Mouse (Mus musculus): ENCODE results near the gene Vps37b.

Vps37b gene

DNA sequence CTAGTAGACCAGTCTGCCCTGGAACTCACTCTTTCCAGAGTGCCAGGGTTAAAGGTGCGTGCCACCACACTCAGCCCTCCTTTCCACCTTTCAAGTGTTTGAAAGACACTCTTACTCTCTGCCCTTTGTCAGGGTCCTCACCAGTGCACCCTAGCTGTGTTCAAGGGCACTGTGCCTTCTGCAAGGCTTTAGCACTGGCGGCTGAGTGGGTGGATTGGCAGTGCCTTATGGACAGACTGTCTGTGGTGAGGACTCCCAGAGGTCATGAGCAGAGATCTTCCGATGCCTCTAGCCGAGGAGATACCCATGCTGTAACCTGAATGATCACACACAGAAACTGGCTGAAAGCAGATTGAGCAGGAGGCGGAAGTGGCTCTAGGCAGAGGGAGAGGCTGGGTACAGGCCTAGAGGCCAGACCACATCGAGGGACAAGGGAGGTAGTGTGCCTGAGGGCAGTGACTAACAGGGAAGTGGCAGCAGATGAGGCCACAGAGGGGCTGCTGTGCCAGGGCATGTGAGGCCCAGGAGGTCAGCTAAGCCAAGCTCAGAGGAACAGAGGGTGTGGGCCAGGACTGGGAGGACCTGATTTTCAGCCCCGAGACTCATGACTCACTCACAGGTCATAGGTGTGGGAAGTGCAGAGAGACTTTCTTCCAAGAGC lies 14.8 kb upstream of the Vps37b start:
- DNase-seq (ENCODE audit: extremely low spot score, low spot score) = no peak

DNA sequence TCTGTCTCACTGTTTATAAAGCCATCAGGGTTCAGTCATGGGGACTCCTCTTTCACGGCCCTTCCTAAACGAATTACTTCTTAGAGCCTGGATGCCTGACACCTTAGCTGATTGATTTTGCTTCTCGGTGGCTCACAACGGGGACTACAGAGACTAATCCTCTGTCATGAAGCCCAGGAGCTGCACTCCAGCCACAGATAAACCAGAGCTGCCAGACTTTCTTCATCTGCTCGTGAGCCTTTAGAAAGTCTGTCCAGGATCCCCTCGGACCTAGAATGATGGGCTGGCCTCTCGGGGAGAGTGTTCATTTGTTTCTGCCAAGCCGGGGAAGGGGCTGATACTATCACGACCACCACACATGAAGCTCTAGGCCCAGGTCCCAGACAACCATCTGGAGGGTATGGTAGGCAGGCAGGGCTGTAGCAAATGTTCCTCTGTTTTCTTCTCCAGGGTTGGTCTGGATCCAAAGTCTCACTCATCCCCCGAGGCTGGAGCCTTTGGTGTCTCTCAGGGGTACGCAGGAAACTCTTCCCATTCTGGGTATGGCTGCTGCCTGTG lies 13.5 kb upstream of the Vps37b start:
- no peak for DNase-seq (ENCODE audit: extremely low spot score, low spot score)

DNA sequence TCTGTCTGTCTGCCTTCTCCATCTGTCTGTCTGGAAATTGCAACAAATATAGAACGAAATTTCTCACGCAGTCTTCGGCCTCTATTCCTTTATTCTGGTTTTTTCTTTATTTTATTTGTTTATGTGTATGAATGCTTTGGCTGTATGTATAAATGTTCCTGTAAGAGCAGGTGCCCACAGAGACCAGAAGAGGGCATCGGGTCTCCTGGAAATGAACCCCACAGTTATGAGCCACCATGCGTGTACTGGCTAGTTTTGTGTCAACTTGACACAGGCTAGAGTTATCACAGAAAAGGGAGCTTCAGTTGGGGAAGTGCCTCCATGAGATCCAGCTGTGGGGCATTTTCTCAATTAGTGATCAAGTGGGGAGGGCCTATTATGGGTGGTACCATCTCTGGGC lies 11.9 kb upstream of the Vps37b start:
- no peak for DNase-seq (ENCODE audit: extremely low spot score, low spot score)

DNA sequence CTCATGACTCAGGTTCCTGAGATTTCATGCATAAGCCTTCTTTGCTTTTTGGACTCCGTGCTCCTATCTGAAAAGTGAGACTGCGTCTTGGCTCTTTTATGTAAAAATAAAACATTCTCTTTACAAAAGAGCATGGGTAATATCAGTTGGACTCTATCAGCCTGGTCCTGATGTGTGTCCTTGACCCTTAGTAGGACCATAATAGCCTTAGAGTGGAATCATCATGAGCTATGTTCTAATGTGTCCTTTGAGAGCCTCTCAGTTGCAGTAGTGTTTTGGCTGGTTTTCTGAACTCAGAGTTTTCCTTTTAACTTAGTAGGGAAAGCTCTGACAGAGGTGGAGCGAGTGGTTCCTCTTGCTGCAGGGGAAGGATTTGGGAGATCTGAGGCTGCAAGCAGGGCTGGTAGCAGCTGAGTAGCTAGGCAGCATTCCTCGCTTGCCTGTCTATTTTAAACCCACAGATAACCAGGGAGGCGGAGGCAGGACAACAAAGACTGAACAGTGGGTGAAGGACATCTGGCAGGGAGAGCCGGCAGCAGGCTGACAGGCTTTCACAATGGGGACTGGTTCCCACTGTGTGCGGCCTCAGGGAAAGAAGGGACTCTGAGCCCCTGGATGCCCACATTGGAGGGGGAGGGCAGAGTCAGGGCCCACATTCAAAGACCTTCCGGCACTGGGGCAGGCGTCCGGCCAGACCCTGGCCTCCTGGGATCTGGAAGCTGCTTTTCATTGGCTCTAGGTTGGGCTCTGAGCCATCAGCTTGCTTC lies 11.3 kb upstream of the Vps37b start:
- DNase-seq (ENCODE audit: extremely low spot score, low spot score) = peak; percentile 62

DNA sequence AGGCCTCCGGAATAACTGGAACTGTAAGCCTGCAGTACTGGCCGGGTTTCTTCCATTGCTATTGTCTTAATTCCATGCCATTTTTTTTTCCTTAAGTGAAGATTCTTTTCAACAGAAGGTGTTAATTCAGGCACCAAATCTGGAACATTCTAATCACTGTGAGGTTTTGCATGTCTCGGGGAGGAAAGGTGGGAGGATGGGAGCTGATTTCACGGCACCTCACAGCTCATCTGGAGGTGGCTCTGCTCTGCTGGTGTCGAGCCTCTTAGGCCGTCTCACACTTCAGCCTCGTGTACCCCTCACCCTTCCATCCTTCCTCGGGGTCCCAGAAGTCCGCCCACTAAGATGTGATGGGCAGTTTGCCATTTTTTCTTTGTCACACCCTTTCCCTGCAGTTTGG lies 9.0 kb upstream of the Vps37b start:
- DNase-seq (ENCODE audit: extremely low spot score, low spot score) = no peak

DNA sequence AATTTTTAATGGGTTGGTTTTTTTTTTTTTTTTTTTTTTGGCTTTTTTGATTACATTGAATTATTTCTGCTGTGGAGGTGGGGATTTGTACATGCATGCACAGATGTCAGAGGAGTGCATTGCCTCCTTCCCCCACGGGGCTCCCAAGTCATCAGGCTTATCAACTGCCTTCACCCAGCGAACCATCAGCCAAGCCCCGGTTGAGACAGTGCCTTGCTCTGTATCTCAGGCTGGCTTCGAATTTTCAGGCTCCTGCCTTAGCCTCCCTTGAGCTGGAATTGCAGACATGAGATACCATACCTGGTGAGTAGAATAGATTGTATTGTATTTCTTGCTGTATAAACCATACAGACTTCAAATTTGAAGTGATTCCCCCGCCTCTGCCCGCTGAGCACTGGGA lies 7.5 kb upstream of the Vps37b start:
- DNase-seq (ENCODE audit: extremely low spot score, low spot score) = no peak

DNA sequence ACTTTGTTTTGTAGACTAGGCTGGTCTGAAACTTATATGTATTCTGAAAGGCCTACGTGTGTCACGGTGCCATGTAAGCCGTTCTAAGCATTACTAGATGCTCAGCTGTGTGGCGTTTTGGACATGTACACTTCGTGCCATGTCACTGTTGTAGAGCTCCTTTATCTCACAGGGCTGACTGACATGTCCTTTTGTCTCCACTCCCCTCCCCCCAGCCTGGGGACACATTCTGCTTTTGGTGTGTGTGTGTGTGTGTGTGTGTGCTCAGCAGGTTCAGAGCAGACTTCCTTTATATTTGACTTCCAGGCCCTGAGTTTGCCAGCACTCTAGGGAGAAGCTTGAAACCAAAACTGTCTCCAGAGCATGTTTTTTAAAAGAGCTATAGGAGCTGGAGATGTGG lies 4.8 kb upstream of the Vps37b start:
- no peak for DNase-seq (ENCODE audit: extremely low spot score, low spot score)

DNA sequence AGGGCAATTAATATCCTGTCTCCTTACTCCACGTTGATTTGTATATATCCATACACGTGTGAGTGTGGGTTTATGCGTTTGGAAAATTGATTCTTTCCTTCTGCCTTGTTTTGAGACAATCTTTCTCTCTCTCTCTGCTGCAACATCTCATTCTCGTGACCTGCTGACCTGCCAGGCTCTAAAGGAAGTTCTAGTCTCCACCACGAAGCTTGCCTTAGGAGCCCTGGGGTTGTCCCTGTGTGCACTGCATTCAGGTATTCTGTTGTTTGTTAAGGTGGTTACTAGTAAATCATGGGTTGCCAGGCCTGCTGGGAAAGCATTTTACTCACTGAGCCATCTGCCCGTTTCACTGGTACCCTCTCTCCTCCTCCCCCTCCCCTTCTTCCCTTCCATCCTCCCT lies 4.3 kb upstream of the Vps37b start:
- no peak for DNase-seq (ENCODE audit: extremely low spot score, low spot score)

DNA sequence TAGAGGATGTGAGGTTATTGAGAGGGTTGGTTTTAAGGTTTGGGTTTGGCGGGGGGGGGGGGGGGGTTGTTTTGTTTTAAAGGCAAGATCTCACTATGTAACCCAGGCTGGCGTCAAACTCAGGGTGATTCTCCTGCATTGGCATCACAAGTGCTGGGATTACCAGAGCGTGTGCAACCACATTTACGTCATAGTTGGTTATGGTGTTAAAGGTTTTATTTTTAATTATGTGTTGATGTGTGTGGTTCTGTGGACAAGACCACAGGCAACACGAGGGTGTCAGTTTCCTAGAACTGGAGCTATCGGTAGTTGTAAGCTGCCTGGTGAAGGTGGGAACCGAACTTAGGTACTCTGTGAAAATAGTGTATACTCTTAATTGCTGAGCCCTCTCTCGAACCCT lies 3.7 kb upstream of the Vps37b start:
- DNase-seq (ENCODE audit: extremely low spot score, low spot score) = no peak

DNA sequence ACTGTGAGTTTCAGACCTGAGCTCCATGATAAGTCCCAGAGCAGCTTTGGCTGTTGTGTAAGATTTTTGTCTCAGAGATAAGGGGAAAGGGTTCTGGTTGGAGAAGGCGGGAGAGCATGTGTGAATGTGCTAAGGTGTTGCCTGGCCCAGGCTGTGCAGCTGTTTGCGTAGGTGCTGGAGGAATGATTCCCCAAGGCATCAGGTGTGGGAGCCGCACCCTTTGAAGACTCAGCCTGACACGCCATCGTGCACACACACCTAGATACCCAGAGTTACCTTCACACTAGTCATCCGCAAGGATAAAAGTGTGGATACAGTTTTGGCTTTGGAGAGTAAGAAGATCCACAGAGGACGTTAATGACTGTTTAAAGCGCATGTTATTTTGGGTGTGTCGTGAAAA lies 3.3 kb upstream of the Vps37b start:
- DNase-seq (ENCODE audit: extremely low spot score, low spot score) = no peak

DNA sequence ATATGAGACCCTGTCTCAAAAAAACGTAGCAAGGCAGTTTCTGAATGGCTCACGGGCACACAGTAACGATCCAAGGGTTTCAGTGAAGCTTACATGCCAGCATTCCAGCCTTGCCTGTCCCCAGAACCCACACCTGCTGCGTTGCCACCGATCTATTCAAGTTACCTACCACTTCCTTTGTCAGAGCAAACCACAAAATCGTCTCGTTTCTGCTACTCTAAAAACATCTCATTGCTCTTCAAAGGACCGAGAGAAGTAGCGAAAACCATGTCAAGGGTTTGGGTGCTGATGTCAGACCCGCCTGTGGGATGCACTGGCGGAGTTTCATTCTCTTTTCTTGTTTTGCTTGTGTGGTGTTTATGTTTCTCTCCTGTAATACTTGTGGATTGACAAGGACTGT lies 2.4 kb upstream of the Vps37b start:
- DNase-seq (ENCODE audit: extremely low spot score, low spot score) = no peak

DNA sequence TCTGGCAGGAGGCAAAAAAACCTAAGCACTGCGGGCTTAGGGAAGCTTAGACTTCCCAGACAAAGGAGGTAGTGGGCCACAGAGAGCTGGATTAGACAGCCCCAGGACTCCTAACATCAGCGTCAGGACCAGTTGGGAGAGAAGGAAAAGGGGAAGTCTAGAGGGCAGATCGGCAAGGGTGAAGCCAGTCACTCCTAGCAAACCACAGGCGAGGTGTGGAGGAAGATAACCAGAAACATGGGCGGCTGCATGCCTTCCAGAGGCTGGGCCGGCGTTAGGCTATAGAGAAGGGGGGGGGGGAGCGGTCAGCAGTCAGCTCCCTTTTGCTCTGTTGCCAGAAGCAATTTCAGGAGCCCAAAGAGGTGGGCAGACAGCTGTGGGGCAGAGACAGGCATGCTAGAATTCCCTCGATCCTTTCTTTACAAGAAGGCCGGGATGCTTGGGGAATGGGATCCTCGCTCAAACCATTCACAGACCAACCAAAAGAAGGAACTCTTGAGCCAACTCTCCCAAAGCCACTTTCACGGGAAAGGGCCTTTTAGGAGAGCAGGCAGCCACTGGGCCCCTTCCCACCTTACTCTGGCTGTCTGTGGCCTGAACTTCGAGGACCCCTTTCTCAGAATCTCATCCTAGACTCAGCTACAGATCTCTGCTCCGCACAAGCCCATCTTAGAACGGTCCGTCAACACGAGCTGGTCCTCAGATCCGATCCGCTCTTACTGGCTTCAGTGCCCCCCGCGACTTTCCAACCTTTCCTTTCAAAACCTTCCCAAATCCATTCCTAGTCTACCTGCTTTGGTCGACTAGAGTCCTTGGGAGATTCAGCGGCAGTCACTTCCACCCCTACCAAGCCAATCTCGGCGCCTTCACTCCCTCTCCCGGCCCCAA lies 758 bp downstream of the Vps37b start:
- peak; percentile 60 for DNase-seq (ENCODE audit: extremely low spot score, low spot score)

DNA sequence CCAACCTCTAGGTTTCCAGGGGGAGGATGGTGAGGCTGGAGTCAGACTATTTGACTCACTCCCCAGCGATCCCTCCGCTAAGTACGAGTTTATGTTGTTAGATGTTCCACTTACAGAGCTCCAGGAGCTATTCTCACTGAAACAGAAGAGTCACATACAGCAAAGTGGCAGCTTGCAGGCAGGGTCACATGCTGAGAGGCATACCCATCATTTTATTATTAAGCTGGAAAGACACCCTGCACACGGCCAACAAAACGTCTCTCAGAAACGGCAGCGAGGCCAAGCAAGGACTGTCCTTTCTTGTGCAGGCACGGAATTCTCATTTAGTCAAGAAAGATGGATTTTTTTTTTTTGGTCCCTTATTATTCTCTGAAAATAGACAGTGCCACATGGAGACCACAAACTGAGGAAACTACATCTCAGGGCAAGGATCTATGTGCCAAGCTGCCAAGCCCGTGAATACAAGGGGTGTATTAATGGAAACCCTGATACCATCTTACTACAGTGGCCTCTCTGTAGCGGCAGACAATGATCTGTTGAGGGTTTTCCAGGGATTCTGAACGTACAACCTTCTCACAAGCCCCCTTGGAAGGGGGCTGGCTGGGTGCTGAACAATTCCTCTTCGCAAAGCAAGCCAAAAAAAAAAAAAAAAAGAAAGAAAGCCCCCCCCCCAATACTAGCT lies 1.5 kb downstream of the Vps37b start:
- DNase-seq (ENCODE audit: extremely low spot score, low spot score) = no peak

DNA sequence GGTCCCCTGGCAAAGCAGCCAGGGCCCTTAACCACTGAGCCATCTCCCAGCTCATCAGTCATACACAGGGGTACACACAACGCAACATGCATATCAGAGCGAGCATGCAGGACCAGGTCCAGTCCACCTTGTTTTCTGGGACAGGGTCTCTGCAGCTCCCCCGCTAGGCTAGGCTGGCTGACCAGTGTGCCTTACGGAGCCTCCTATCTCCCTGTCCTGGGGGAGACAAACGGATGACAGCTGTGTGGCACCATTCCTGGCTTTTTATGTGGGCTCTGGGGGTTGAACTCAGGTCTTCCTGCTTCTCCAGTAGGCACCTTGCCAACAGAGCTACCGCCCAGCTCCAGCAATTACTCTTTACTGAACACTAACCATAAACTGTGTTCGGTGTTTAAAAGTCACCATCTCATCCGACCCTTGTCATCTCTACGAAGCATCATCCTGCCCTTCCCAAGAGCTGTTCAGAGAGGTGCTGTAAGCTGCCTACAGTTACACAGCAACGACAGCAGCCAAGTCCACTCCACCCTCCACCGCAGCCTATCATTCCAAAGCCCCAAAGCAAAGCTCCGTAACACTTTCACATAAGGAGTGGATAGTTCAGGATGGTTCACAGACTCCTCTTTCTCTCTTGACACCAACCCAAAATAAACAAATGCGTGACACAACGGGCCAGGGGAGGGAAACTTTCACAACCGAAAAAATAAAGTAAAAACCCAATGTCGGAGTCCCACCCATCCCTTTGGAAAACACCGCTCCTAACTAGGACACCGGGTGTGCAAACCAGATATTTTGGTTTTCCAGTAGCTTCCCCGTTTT lies 2.6 kb downstream of the Vps37b start:
- no peak for DNase-seq (ENCODE audit: extremely low spot score, low spot score)

DNA sequence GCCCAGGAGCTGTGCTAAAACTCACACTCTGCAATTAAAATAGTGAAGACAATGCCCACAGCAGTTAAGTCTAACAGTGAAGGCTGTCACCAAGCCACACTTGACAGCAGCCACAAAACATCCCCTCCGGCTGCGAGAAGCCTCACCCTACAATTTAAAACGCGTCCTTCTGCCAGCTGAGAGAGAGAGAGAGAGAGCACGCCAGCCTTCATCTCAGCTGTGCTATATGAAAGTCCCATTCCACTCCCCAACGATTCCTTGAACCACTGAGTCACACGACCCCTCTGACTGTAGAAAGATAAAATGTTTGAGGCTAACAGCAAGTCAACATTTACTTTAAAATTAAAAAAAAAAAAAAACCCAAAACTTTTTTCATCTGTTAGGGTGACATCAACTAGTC lies 3.4 kb downstream of the Vps37b start:
- no peak for DNase-seq (ENCODE audit: extremely low spot score, low spot score)

DNA sequence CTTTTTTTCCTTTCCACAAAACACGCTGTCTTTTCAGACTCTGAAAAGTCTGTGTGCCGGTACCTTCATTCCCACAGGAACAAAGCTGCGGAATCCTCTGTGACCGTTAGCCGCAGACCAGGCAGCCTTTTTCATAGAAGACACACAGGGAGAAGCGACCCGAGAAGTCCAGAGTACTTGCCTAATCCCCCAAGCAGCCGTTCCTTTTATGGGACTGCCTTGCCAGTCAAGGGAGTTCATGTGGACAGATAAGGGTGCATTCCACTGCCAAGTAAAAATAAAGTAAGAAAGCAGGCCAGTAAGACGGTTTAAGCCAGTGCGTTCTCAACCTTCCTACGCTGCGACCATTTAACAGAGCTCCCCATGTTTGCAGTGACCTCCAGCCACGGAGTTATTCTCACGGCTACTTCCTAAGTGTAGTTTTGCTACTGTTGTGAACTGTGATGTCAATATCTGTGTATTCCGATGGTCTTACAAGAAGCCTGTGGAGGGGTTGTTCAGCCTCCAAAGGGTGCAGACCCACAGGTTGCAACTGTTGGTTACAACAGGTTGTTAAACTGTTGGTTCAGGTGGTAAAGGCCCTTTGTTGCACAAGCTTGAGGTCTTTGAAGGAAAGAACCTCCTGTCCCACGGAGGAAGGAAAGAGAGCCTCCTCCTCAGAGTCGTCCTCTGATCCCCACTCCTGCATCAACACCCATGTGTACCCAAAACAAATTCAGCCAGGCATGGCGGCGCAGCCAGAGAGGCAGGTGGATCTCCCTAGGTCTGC lies 4.2 kb downstream of the Vps37b start:
- DNase-seq (ENCODE audit: extremely low spot score, low spot score) = no peak

DNA sequence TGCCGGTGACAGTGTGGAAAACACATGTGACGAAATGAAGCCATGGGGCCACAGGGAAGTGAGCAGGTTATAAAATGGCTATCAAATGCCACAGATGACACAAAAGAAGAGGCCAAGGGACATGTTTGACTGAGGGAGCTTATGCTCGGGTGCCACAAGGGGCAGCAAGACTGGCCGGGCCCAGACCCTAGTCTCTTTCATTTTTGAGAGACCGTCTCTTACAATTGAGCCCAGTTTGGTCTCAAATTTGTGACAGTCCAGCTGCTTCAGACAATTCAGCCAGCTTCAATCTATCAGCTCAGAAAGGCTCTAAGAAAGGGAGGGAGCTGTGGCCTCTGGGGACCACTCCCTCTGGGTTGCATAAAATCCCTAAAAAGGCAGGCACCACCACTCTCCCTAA lies 5.5 kb downstream of the Vps37b start:
- no peak for DNase-seq (ENCODE audit: extremely low spot score, low spot score)

DNA sequence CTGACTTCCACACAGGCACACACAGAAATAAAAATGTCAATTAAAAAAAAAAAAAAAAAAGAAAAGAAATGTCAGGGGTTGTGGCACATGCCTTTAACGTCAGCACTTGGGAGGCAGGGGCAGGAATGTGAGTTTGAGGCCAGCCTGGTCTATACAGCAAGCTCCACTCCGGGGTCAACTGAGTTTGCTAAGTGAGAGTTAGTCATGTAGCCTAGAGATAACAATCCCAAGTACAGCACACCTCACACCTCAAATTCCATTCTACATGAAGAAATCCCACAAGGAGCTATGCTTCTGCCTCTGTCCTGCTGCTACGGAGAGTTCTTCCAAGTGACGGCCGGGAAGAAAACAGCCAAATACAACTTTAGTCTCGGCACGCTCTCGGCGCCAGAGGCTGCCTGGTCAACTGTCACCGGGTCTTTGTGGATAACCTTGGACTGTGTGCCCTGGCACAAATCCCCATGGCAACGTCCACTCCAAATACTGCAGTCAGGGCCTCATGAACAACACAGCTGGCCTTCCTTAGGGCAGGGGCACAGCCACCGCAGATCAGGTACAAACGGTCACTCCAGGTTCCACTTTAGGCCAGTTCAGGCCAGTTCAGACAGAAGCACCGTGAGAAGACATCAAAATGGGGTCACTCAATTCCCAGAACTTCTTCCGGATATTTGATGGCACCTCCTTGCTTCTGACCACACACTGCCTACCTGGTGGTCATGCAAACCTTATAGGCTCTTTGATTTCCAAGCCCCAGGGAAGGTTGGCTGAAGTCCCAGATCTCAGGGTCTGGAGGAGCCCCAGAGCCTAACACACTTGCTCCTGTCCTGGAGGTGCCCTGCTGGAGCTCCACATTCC lies 6.3 kb downstream of the Vps37b start:
- no peak for DNase-seq (ENCODE audit: extremely low spot score, low spot score)

DNA sequence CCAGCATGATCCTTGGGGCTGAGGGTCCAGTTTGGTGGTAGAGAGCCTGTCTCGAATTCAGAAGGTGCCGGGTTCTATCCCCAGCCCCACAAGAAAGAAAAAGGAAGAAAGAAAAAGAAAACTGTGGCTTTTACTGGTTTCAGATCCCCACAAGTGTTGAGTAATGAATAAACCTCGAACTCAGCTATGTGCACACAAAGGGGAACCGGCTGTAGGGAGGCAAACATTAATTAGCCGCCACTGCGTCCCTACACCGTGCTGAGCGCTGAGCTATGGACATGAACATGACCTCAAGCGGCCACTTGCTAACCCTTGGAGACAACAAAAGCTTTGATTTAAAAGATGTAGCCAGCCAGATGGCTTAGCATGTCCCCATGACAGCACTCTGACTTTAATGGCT lies 6.9 kb downstream of the Vps37b start:
- no peak for DNase-seq (ENCODE audit: extremely low spot score, low spot score)

All from neural tube, embryonic 10.5 days (tissue).